Mouse (Mus musculus): Measurements from ENCODE around the gene Dbi.

- TF ChIP-seq USF1 (IDR thresholded peaks at IDR 0.05; ENCODE audit: low read depth), result no peak
- no peak for TF ChIP-seq POLR2A (IDR thresholded peaks at IDR 0.05; ENCODE audit: insufficient read length, low read depth)
- peak in 1 of 3 experiments; percentile 14 for TF ChIP-seq MYOD1 (IDR thresholded peaks at IDR 0.05; ENCODE audit: control insufficient read depth in 1 of 3, insufficient read length in 2 of 3, low read depth in 2 of 3)
These were observed 54.3 kb downstream of the Dbi start for GRCm38 (mm10) chr1:120066625-120067024.

Data from myocyte (in vitro differentiated cells).